Mouse (Mus musculus) adrenal gland (tissue): ENCODE data around the gene Krtap28-10.

Experiments
- intact Hi-C: fragments of 180-260 bp; cut with DNase I; formaldehyde crosslinking; loops from one replicate; pipeline ENCODE4 v1.15.1; 2025
- long read RNA-seq, 2 experiments: library from polyadenylated mRNA; unstranded; transcript quantifications; one replicate each; pipeline ENCODE4 v2.0.0; 2020; ENCODE audit warnings: borderline replicate concordance in 1 of 2; ENCODE audit not compliant: insufficient replicate concordance in 1 of 2

The Krtap28-10 gene
- long read RNA-seq, experiment 1: 0 reads
- long read RNA-seq, experiment 2: 0 reads

- intact Hi-C loops: no loop called here
Observed at GRCm38 (mm10) chr1:83042380-83042779, at the start of gene Krtap28-10. Krtap28-10 (minus strand) TSS chr1:83042480.

DNA sequence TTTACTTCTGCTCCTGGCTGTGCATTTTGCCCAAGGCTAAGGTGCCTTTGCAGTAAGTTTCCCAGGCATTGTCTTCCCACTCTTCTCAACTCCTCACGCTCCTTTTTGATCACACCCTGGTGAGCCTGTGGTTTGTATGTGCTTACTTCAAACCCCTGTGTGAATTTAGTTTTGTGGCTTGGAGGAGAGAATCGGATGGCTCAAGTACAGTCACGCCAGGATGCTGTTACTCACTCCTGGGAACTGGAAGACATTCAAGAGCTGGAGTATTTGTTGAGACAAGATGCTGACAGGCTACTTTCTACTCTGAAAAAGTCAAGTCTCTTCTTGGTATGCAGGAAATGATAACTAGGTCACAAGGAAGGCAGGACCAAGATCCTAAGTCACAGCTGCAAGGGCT is 49.0 kb upstream of the Krtap28-10 start:
- intact Hi-C loops: no loop called here

GRCm38 (mm10) chr1:83084790-83085189 is 42.5 kb upstream of the Krtap28-10 start:
- intact Hi-C loops: no loop called here

DNA sequence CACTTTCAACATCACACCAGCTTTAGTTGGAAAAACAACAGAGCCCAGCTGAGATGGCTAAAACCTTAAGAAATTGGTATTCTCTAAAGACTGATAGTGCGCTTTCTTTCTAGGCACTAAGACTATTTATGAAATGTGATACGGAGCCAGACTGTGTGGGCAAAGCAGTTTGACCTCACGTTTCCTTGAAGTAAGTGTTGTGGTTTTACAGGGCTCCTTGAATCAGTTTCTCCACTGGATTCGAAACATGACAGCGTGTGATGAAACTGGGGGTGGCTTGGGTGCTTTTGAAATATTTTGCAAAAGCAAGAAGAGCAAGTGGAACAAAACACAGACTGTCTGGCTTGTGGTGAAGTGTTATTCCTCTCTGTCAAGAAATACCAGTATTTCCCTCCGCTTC is 34.7 kb upstream of the Krtap28-10 start:
- intact Hi-C loops: loop anchor here (5.0 kb wide), 1 partner anchor 290 kb away; no protein-coding TSS in a partner anchor

GRCm38 (mm10) chr1:83076190-83076917 is 34.1 kb upstream of the Krtap28-10 start:
- intact Hi-C loops: loop anchor here (5.0 kb wide), 1 partner anchor 289 kb away; no protein-coding TSS in a partner anchor

- intact Hi-C loops: loop anchor here (5.0 kb wide), 1 partner anchor 288 kb away; no protein-coding TSS in a partner anchor
Observed at GRCm38 (mm10) chr1:83075526-83076189, 33.4 kb upstream of the Krtap28-10 start.

DNA sequence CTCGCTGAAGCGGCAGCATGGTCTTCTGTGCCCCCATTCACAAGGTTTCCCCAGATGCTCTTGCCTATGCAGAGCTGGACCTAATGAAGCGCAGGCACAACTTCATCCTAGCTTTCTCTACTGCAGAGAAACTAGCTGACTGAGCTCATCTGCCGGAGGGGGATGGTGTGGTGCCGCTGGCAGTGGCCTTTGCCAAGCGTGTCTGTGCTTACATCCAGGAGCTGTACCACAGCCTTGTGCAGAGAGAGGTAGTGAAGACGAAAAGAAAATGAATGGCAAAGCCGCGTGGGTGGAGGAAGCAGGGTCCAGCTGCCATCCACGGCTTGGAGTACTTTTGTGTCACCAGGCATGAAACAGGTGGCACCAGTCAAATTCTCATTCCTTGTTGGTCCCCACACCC is 24.9 kb upstream of the Krtap28-10 start:
- intact Hi-C loops: loop anchor here (5.0 kb wide), 1 partner anchor 85 kb away; no protein-coding TSS in a partner anchor

DNA sequence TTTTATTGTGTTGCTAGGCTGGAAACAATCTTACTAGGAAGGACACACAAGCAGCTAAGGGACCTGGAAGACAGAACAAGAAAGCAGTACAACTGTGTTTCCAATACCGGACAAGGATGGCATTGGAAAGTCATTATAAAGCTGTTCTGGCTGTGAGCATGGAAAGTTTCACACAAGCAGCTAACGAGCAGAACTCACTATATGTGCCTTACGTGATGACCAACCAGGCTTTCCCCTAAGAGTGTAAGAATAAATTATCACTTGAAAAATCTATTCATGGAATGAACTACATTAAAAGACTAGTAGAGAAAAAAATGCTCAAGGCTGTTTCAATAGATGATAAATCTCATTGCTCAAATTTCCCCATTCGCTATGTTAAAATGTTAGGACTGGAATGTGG is 24.3 kb upstream of the Krtap28-10 start:
- intact Hi-C loops: loop anchor here (5.0 kb wide), 1 partner anchor 86 kb away; no protein-coding TSS in a partner anchor

GRCm38 (mm10) chr1:83064851-83065250 is 22.6 kb upstream of the Krtap28-10 start:
- intact Hi-C loops: loop anchor here (2.0 to 5.0 kb wide), 3 partner anchors 87 to 652 kb away; no protein-coding TSS in a partner anchor

DNA sequence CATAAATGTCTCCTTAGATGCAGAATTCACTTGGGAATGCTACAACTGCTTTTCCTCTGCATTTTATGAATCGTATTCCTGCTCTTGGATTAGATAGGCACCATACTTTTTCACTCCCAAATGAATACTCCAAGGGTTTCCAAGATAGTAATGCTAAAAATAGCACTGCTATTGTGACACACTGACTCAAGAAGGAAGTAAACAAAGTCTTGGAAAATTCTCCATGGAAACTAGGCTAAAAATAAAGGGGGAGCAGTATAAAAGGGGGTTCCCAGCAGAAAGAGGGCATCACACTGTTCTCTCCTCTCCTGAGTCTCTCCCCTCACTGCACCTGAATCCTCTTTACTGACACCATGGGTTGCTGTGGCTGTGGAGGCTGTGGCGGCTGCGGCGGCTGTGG is 18.4 kb upstream of the Krtap28-10 start, which contains the start of gene Krtap28-13:
Gene Krtap28-13 (plus strand): TSS at position 288 of the 400 bp plus-strand sequence.
- intact Hi-C loops: loop anchor here (5.0 kb wide), 1 partner anchor 657 kb away; no protein-coding TSS in a partner anchor

DNA sequence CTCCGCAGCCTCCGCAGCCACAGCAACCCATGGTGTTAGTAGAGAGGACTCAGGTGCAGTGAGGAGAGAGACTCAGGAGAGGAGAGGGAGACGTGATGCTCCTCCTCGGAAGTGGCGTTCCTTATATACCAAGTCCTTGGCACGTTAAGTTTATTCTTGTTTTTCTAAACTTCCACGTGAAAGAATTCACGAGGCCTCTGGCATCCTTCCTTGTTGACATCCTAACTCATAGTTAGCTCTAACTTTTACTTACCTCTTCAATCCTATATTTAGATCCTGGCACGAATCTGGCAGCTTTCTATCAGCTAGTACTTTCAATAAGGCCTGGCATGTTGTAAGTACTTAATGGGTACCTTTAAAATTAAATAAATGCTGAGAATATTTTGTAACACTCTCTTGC is 17.0 kb upstream of the Krtap28-10 start, which contains the start of gene A030005K14Rik:
Gene A030005K14Rik (minus strand): TSS at position 101 of the 400 bp plus-strand sequence.
- intact Hi-C loops: no loop called here

- intact Hi-C loops: no loop called here
Observed at GRCm38 (mm10) chr1:83058481-83058880, 16.2 kb upstream of the Krtap28-10 start.

- intact Hi-C loops: no loop called here
Observed at GRCm38 (mm10) chr1:83044882-83045427, 2.7 kb upstream of the Krtap28-10 start, which contains the start of gene Gm47969. Gm47969 (plus strand) TSS chr1:83044932.

GRCm38 (mm10) chr1:83039080-83039479 is 3.2 kb downstream of the Krtap28-10 start:
- intact Hi-C loops: no loop called here

DNA sequence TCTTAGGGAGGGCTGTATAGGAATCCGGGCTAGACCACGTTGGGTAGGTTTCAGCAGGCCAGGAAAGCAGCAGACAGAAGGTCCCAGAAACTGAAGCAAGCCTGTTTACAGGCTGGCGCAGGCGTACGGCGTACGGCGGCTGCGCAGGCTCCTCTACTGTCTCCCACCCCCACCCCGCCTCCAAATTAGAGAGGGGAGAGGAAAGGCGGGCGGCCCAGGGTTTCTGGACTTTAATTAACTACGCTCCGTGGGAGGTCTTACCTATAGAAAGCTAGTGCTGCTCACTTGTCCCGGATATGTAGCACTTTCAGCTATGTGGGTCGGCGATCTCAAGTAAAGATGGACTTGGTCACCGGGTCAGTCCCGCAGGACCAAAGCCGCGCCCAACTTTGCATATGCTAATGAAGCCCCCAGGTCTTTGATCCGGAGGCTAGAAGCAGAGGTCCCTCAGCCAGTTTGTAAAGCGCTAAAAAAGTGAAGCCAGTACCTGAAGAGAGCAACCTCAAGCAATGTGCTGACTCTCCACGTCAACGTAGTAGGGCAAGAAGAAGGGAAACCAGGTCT is 4.1 kb downstream of the Krtap28-10 start, which contains the start of gene Slc19a3:
Gene Slc19a3 (minus strand): TSS at position 340 of the 564 bp plus-strand sequence.
- intact Hi-C loops: no loop called here

DNA sequence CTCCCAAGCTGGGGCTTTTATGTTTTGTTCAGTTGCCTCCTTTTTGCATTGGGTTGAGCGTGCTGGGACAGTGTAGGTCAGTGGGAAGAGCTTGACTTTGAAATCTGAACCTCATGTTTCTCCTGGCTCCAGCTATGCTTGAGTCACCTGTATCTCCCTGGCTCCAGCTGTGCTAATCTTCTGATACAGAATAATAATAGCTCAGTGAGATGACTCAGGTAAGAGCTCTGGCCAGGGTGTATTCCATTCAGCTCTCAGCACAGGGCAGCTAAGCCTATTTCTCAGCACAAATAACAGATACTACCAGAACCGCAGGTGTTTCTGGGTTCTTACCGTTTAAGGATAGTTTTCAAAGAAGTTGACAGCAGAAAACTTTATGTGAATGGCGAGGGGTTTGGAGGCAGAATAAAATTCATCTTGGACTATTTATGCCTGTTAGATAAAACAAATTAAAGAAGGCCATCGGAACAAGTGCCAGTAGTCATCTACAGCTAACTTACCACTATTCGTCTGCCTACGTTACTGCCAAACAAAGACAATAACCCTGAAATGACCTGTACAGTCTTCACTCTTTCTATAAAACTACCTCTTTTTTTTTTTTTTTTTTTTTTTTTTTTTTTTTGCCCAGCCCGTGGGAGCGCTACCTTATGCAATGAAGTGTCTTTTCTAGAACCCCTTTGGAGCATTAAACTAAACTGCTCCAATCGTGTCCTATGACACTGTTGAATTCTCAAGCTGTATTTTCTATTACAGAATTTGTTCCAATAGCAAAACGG is 5.2 kb downstream of the Krtap28-10 start:
- intact Hi-C loops: no loop called here

- intact Hi-C loops: no loop called here
Observed at GRCm38 (mm10) chr1:83034509-83034908, 7.8 kb downstream of the Krtap28-10 start.

DNA sequence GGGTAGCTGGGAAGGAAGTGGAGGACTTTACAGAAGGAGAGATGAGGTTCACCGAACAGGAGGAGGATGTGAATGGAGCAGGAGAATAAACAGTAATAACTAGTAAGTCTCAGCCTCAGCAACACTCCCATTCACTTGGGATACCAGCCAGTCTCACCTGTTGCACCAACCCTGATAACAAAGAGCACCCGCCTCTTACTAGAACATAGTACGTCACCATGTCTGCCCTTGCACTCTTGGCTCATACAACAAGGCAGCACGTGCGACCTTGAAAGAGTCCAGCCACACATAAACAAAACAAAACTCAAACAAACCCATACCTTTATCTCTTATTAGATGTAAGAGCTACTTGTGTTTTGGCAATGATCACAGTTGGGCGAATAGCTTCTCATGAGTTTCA is 9.8 kb downstream of the Krtap28-10 start:
- intact Hi-C loops: no loop called here

GRCm38 (mm10) chr1:83031950-83032349 is 10.3 kb downstream of the Krtap28-10 start:
- intact Hi-C loops: no loop called here

GRCm38 (mm10) chr1:83016556-83016955 is 25.7 kb downstream of the Krtap28-10 start:
- intact Hi-C loops: no loop called here
